Mouse (Mus musculus) cerebellum, adult 2 months (tissue): ENCODE data around the gene Cd70. TPM values are rescaled to one million over a fixed set of nuclear protein-coding genes. Genes with fewer than 3 reads are reported as not detected.

Experiments used
- DNase-seq, 2 experiments: peaks; one replicate each; pipeline ENCODE4 v3.0.0; 2021
- H3K27ac ChIP-seq: fragments of 200-500 bp; 2 replicates; pipeline ENCODE4 v1.5.1; 2012; ENCODE audit warnings: low read length, control low read depth, inconsistent platforms; ENCODE audit not compliant: insufficient read depth
- H3K27me3 ChIP-seq: fragments of 200-500 bp; 2 replicates; pipeline ENCODE4 v1.6.1; 2012; ENCODE audit warnings: inconsistent platforms, mild to moderate bottlenecking, low read length, moderate library complexity; ENCODE audit not compliant: control insufficient read depth, insufficient read depth
- H3K4me1 ChIP-seq: fragments of 200-500 bp; 2 replicates; pipeline ENCODE4 v1.6.1; 2011; ENCODE audit warnings: low read length; ENCODE audit not compliant: control insufficient read depth, insufficient read depth
- H3K4me3 ChIP-seq: fragments of 200-500 bp; replicated peaks from 2 replicates; pipeline ENCODE3; 2011; ENCODE audit warnings: mild to moderate bottlenecking, low read depth, low read length, control low read depth; ENCODE audit not compliant: insufficient read depth
- CTCF ChIP-seq: fragments of 200-500 bp; IDR thresholded peaks from 2 replicates; pipeline ENCODE4 v1.5.1; 2011; ENCODE audit warnings: low read depth, mild to moderate bottlenecking, control low read depth, low read length, moderate library complexity, borderline replicate concordance; ENCODE audit not compliant: insufficient read depth
- POLR2A ChIP-seq: fragments of 200-500 bp; IDR thresholded peaks from 2 replicates; pipeline ENCODE4 v1.6.1; 2011; ENCODE audit warnings: low read length, control low read depth, borderline replicate concordance; ENCODE audit not compliant: insufficient read depth
- WGBS: fragments of 180-500 bp; shearing (Covaris S2); methylation state at CpG from one replicate; pipeline ENCODE4 v1.1.7; 2018; 5-methylcytosine and 5-hydroxymethylcytosine counted together
- polyA plus RNA-seq: library from polyadenylated mRNA; depleted of rRNA; stranded (reverse); fragments of >200 nt; gene quantifications from 2 replicates; pipeline ENCODE4 v1.2.3, GENCODE M21; 2012

Cd70 gene
- polyA plus RNA-seq, 1 experiment, result 12.5 TPM

- 62% methylated on average over 3 of the region's 3 CpGs for WGBS
- Histone ChIP-seq H3K4me1 (no peaks in the 10 kb centered on the region), H3K27me3 (no peaks in the 10 kb centered on the region), H3K4me3 (no peak overlapping the region), H3K27ac (no peak overlapping the region)
- no peak for DNase-seq
- TF ChIP-seq CTCF (no peak), POLR2A (no peak)
These were observed 23.5 kb downstream of the Cd70 start for GRCm38 (mm10) chr17:57125853-57126622.

- Histone ChIP-seq H3K27ac (no peak overlapping the region), H3K4me3 (no peak overlapping the region), H3K4me1 (no peaks in the 10 kb centered on the region), H3K27me3 (no peaks in the 10 kb centered on the region)
- WGBS, result 82% methylated on average over 4 of the region's 4 CpGs
- TF ChIP-seq POLR2A, result no peak
- TF ChIP-seq CTCF, result no peak
- DNase-seq, result no peak
These were observed 24.8 kb downstream of the Cd70 start for GRCm38 (mm10) chr17:57124792-57125191.

GRCm38 (mm10) chr17:57123192-57124118 is 26.1 kb downstream of the Cd70 start:
- H3K4me3 ChIP-seq, result no peak overlapping the region
- DNase-seq, result no peak
- TF ChIP-seq CTCF (no peak), POLR2A (no peak)
- no peaks in the 10 kb centered on the region for H3K4me1 ChIP-seq
- 84% methylated on average over 11 of the region's 11 CpGs for WGBS
- no peaks in the 10 kb centered on the region for H3K27me3 ChIP-seq
- H3K27ac ChIP-seq, result no peak overlapping the region

GRCm38 (mm10) chr17:57121856-57122255 is 27.7 kb downstream of the Cd70 start:
- DNase-seq, result no peak
- Histone ChIP-seq H3K4me1 (no peaks in the 10 kb centered on the region), H3K4me3 (no peak overlapping the region), H3K27me3 (no peaks in the 10 kb centered on the region), H3K27ac (no peak overlapping the region)
- 91% methylated on average over 2 of the region's 2 CpGs for WGBS
- TF ChIP-seq CTCF (no peak), POLR2A (no peak)

GRCm38 (mm10) chr17:57118524-57119349 is 30.8 kb downstream of the Cd70 start:
- TF ChIP-seq POLR2A (no peak), CTCF (no peak)
- Histone ChIP-seq H3K4me3 (no peak overlapping the region), H3K27me3 (no peaks in the 10 kb centered on the region), H3K27ac (no peak overlapping the region), H3K4me1 (no peaks in the 10 kb centered on the region)
- WGBS, result 5% methylated on average over 11 of the region's 11 CpGs
- no peak for DNase-seq

GRCm38 (mm10) chr17:57116801-57117200 is 32.8 kb downstream of the Cd70 start:
- Histone ChIP-seq H3K27me3 (no peaks in the 10 kb centered on the region), H3K27ac (no peak overlapping the region), H3K4me1 (no peaks in the 10 kb centered on the region), H3K4me3 (no peak overlapping the region)
- 41% methylated on average over 2 of the region's 2 CpGs for WGBS
- DNase-seq, result no peak
- no peak for TF ChIP-seq POLR2A
- no peak for TF ChIP-seq CTCF

- H3K27me3 ChIP-seq, result no peaks in the 10 kb centered on the region
- H3K4me3 ChIP-seq, result no peak overlapping the region
- TF ChIP-seq CTCF (no peak), POLR2A (no peak)
- 92% methylated on average over 10 of the region's 10 CpGs for WGBS
- H3K27ac ChIP-seq, result no peak overlapping the region
- H3K4me1 ChIP-seq, result no peaks in the 10 kb centered on the region; the same call in 1 of the 2 replicates
- no peak for DNase-seq
These were observed 36.7 kb downstream of the Cd70 start for GRCm38 (mm10) chr17:57112768-57113474.
